Mouse (Mus musculus) liver, embryonic 14.5 days (tissue): ENCODE measurements around the gene B4galt4.

Experiments used
- CTCF ChIP-seq: IDR thresholded peaks from 2 replicates; pipeline ENCODE4 v1.5.1; 2016; ENCODE audit warnings: antibody characterized with exemption, low read depth, control low read depth
- EP300 ChIP-seq: IDR thresholded peaks from 2 replicates; pipeline ENCODE4 v1.6.1; 2016; ENCODE audit warnings: antibody characterized with exemption, low read depth

- TF ChIP-seq EP300 = no peak
- TF ChIP-seq CTCF = no peak
Observed at GRCm38 (mm10) chr16:38756572-38756971, 14.5 kb downstream of the B4galt4 start.
